Mouse (Mus musculus) embryonic stem cell, embryonic (primary cell): ENCODE results near the gene Prr36.

Experiments
- CTCF ChIA-PET, 4 experiments: fragments of 300-600 bp in 2 of 4; fragments of 350-600 bp in 2 of 4; sonication (Branson Sonifier 250); formaldehyde crosslinking; loops; one replicate each; lab custom pipeline; 2022; ENCODE audit warnings: inconsistent platforms in 2 of 4; lab: Charles Lee
- POLR2A ChIA-PET, 4 experiments: fragments of 300-600 bp in 2 of 4; fragments of 350-600 bp in 2 of 4; sonication (Branson Sonifier 250); formaldehyde crosslinking; loops; one replicate each; lab custom pipeline; 2022; ENCODE audit warnings: antibody characterized with exemption in 4 of 4, inconsistent platforms in 1 of 4; lab: Charles Lee

Prr36 gene

GRCm38 (mm10) chr8:4250306-4250970 lies 33.2 kb upstream of the Prr36 start:
- ChIA-PET POLR2A (interaction anchor here (0.7 to 7.4 kb wide), 33 partner anchors 7 to 363 kb away, joined by 3 to 61 read pairs (median 4); partner anchors contain the start of genes Gm49320 (in 4 of the 4), Map2k7 (in 4 of the 4), Ctxn1 (in 2 of the 4) and Prr36 (in 2 of the 4)), CTCF (interaction anchor here in 3 of 4 experiments (0.6 to 3.1 kb wide), 28 partner anchors 9 to 836 kb away, joined by 3 to 16 read pairs (median 6); partner anchors contain the start of genes Gm49320 (in 3 of the 3), Map2k7 (in 3 of the 3), Ctxn1 (in 2 of the 3) and Lrrc8e (in 1 of the 3))

GRCm38 (mm10) chr8:4249213-4249612 lies 32.0 kb upstream of the Prr36 start:
- POLR2A ChIA-PET = interaction anchor here in 3 of 4 experiments (1.0 to 7.4 kb wide), 17 partner anchors 8 to 143 kb away, joined by 3 to 61 read pairs (median 5); partner anchors contain the start of genes Ctxn1 (in 3 of the 3), Gm49320 (in 3 of the 3), Map2k7 (in 3 of the 3) and Prr36 (in 1 of the 3)
- CTCF ChIA-PET = interaction anchor here in 2 of 4 experiments (1.0 to 3.1 kb wide), 8 partner anchors 10 to 121 kb away, joined by 3 to 16 read pairs (median 8); partner anchors contain the start of genes Ctxn1 (in 2 of the 2), Gm49320 (in 1 of the 2) and Map2k7 (in 1 of the 2)

GRCm38 (mm10) chr8:4247951-4248540 lies 30.8 kb upstream of the Prr36 start, which contains the start of gene Tgfbr3l:
Gene Tgfbr3l (plus strand): TSS chr8:4248214.
- ChIA-PET CTCF (interaction anchor here in 2 of 4 experiments (0.9 to 3.1 kb wide), 6 partner anchors 9 to 108 kb away, joined by 3 to 16 read pairs (median 3); partner anchors contain the start of genes Ctxn1 (in 2 of the 2), Gm49320 (in 1 of the 2) and Map2k7 (in 1 of the 2)), POLR2A (interaction anchor here in 3 of 4 experiments (0.5 to 7.4 kb wide), 12 partner anchors 9 to 261 kb away, joined by 3 to 61 read pairs (median 5); partner anchors contain the start of genes Gm49320 (in 3 of the 3), Map2k7 (in 3 of the 3) and Timm44 (in 1 of the 3))

- POLR2A ChIA-PET = interaction anchor here in 3 of 4 experiments (0.5 to 7.4 kb wide), 9 partner anchors 9 to 754 kb away, joined by 3 to 61 read pairs (median 4); partner anchors contain the start of genes Gm49320 (in 2 of the 3), Map2k7 (in 2 of the 3), Ctxn1 (in 1 of the 3) and Lrrc8e (in 1 of the 3)
Observed at GRCm38 (mm10) chr8:4247241-4247640, 30.0 kb upstream of the Prr36 start.

GRCm38 (mm10) chr8:4245737-4246136 lies 28.5 kb upstream of the Prr36 start:
- ChIA-PET POLR2A (interaction anchor here in 2 of 4 experiments (0.8 to 7.4 kb wide), 5 partner anchors 9 to 52 kb away, joined by 3 to 61 read pairs (median 5); partner anchors contain the start of genes Gm49320 (in 1 of the 2) and Map2k7 (in 1 of the 2)), CTCF (no interaction called here)

More at GRCm38 (mm10) chr8:4247241-4247640, 30.0 kb upstream of the Prr36 start:
- CTCF ChIA-PET = interaction anchor here in 1 of 4 experiments (0.9 to 1.1 kb wide), 2 partner anchors 9 to 12 kb away, joined by 3 to 4 read pairs; partner anchors contain the start of genes Ctxn1, Gm49320 and Map2k7

GRCm38 (mm10) chr8:4245061-4245460 lies 27.8 kb upstream of the Prr36 start:
- ChIA-PET POLR2A (interaction anchor here in 2 of 4 experiments (0.8 to 7.4 kb wide), 5 partner anchors 8 to 37 kb away, joined by 3 to 61 read pairs (median 4); partner anchors contain the start of genes Gm49320 (in 1 of the 2) and Map2k7 (in 1 of the 2)), CTCF (interaction anchor here in 1 of 4 experiments (1.3 kb wide), 1 partner anchor 105 kb away, joined by 3 read pairs; no protein-coding TSS in a partner anchor)

- POLR2A ChIA-PET = interaction anchor here (0.6 to 6.5 kb wide), 44 partner anchors 8 to 659 kb away, joined by 3 to 61 read pairs (median 5); partner anchors contain the start of genes Lrrc8e (in 3 of the 4), Prr36 (in 3 of the 4), Ctxn1 (in 2 of the 4) and Snapc2 (in 2 of the 4)
- CTCF ChIA-PET = interaction anchor here (0.6 to 2.4 kb wide), 25 partner anchors 8 to 131 kb away, joined by 3 to 13 read pairs (median 5); partner anchors contain the start of genes Ctxn1 (in 3 of the 4), Snapc2 (in 2 of the 4) and Prr36 (in 1 of the 4)
Observed at GRCm38 (mm10) chr8:4239193-4239890, 22.1 kb upstream of the Prr36 start.

- ChIA-PET CTCF (interaction anchor here (0.6 to 2.4 kb wide), 27 partner anchors 9 to 562 kb away, joined by 3 to 13 read pairs (median 5); partner anchors contain the start of genes Ctxn1 (in 3 of the 4), Snapc2 (in 2 of the 4) and Prr36 (in 1 of the 4)), POLR2A (interaction anchor here (0.6 to 6.5 kb wide), 56 partner anchors 9 to 659 kb away, joined by 3 to 61 read pairs (median 5); partner anchors contain the start of genes Lrrc8e (in 3 of the 4), Prr36 (in 3 of the 4), Snapc2 (in 3 of the 4) and Ctxn1 (in 2 of the 4))
Observed at GRCm38 (mm10) chr8:4238434-4239192, 21.4 kb upstream of the Prr36 start, which contains the start of the genes Map2k7 and Gm49320. Gene Map2k7 (plus strand): TSS chr8:4238740. Gene Gm49320 (plus strand): TSS chr8:4238865.

GRCm38 (mm10) chr8:4237814-4238433 lies 20.7 kb upstream of the Prr36 start:
- CTCF ChIA-PET = interaction anchor here (0.5 to 2.4 kb wide), 22 partner anchors 11 to 641 kb away, joined by 3 to 13 read pairs (median 4); partner anchors contain the start of genes Ctxn1 (in 3 of the 4), Snapc2 (in 2 of the 4) and Prr36 (in 1 of the 4)
- POLR2A ChIA-PET = interaction anchor here (0.7 to 6.5 kb wide), 44 partner anchors 10 to 658 kb away, joined by 3 to 61 read pairs (median 6); partner anchors contain the start of genes Lrrc8e (in 3 of the 4), Prr36 (in 3 of the 4), Snapc2 (in 3 of the 4) and Tgfbr3l (in 2 of the 4)

GRCm38 (mm10) chr8:4230612-4231351 lies 13.5 kb upstream of the Prr36 start:
- POLR2A ChIA-PET = interaction anchor here in 2 of 4 experiments (0.8 to 4.0 kb wide), 10 partner anchors 10 to 383 kb away, joined by 3 to 11 read pairs (median 3); partner anchors contain the start of gene Prr36 (in 1 of the 2)
- CTCF ChIA-PET = interaction anchor here in 2 of 4 experiments (0.9 to 1.4 kb wide), 4 partner anchors 24 to 38 kb away, joined by 4 to 7 read pairs (median 4); no protein-coding TSS in a partner anchor

GRCm38 (mm10) chr8:4229784-4230183 lies 12.5 kb upstream of the Prr36 start:
- POLR2A ChIA-PET = interaction anchor here in 2 of 4 experiments (0.7 to 4.9 kb wide), 7 partner anchors 8 to 384 kb away, joined by 3 to 47 read pairs (median 3); partner anchors contain the start of genes Gm49320 (in 1 of the 2) and Map2k7 (in 1 of the 2)
- CTCF ChIA-PET = interaction anchor here in 1 of 4 experiments (1.1 kb wide), 1 partner anchor 23 kb away, joined by 4 read pairs; no protein-coding TSS in a partner anchor

GRCm38 (mm10) chr8:4227919-4228318 lies 10.7 kb upstream of the Prr36 start:
- CTCF ChIA-PET = interaction anchor here in 3 of 4 experiments (0.7 to 2.2 kb wide), 6 partner anchors 11 to 35 kb away, joined by 3 to 6 read pairs (median 4); partner anchors contain the start of gene Prr36 (in 1 of the 3)
- POLR2A ChIA-PET = interaction anchor here (0.8 to 4.9 kb wide), 16 partner anchors 9 to 120 kb away, joined by 3 to 47 read pairs (median 4); partner anchors contain the start of genes Gm49320 (in 3 of the 4), Map2k7 (in 3 of the 4) and Prr36 (in 2 of the 4)

GRCm38 (mm10) chr8:4226739-4227347 lies 9.6 kb upstream of the Prr36 start, which contains the start of gene Lrrc8e:
Gene Lrrc8e (plus strand): TSS chr8:4226827.
- POLR2A ChIA-PET = interaction anchor here (0.5 to 4.9 kb wide), 19 partner anchors 10 to 649 kb away, joined by 3 to 47 read pairs (median 4); partner anchors contain the start of genes Gm49320 (in 3 of the 4), Map2k7 (in 3 of the 4) and Prr36 (in 2 of the 4)
- CTCF ChIA-PET = interaction anchor here in 2 of 4 experiments (0.7 to 2.2 kb wide), 6 partner anchors 9 to 34 kb away, joined by 3 to 6 read pairs (median 4); partner anchors contain the start of genes Map2k7 (in 1 of the 2) and Prr36 (in 1 of the 2)
